Comparison of ENCODE assay signal across 8 mouse cellular contexts in the genomic region with DNA sequence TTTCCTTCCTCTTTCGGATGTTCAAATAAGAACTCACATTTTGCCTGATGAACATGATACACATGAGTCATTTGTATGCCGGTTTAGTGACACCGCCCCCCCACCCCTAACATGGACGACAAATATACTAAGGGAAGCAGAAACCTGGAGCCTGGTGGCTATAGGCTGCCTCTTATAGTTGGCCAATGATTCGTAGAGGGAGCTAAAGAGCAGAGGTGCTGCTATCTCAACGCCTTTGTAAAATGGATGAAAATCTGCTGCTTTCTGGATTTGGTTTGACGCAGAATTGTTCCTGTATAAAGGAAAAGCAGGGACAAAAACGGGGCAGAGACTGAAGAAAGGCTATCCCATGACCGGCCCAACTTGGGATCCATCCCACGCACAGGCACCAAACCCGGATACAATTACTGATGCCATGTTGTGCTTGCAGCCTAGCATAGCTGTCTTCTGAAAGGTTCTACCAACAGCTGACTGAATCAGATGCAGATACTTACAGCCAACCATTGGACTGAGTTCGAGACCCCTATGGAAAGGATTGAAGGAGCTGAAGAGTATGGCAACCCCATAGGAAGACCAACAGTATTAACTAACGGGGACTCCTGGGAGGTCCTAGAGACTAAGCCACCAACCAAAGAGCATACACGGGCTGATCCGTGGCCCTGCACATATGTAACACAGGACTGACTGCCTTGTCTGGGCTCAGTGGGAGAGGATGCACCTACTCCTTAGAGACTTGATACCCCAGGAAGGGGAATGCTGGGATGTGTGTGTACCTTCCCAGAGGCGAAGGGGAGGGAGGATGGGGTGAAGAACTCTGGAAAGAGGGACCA. TPM values are rescaled to one million over a fixed set of nuclear protein-coding genes. Genes with fewer than 3 reads are reported as not detected.
DNase-seq lines count a peak whose midpoint lies in the region; ATAC-seq lines count a peak whose summit lies in the region.

No protein-coding gene starts in this region.

- H3K36me3 ChIP-seq in kidney, embryonic 15.5 days: no peaks in the 10 kb centered on the region

- H3K9ac ChIP-seq in kidney, embryonic 15.5 days: peak overlapping the region; percentile 69; the same call in 1 of the 2 replicates

- ATAC-seq in kidney, embryonic 15.5 days (replicated peaks; ENCODE audit: low FRiP score): peak; percentile 41

- no peaks in the 10 kb centered on the region for H3K27me3 ChIP-seq in kidney, embryonic 15.5 days

- H3K4me1 ChIP-seq in kidney, embryonic 15.5 days: peaks cover 10% of the 10 kb centered on the region

- no peaks in the 10 kb centered on the region for H3K9me3 ChIP-seq in kidney, embryonic 15.5 days (replicated peaks)

- DNase-seq in right cerebral cortex, postnatal 10 days (ENCODE audit: low spot score in 2 of 2): peak; percentile 41 to 54
- no peak for DNase-seq in right cerebral cortex, postnatal 14 days
- peak; percentile 54 to 67 for DNase-seq in cerebellum, postnatal 14 days
- peak; percentile 26 to 38 for DNase-seq in heart, adult 9 months (ENCODE audit: low spot score in 2 of 2)
- peak; percentile 70 for DNase-seq in lung, postnatal 36 days
- DNase-seq in retina, postnatal 7 days (ENCODE audit: low read depth, low spot score): peak; percentile 28
- no peak for DNase-seq in urinary bladder, postnatal 4 days (ENCODE audit: low spot score in 2 of 2)

- H3K27ac ChIP-seq in kidney, embryonic 15.5 days: peak overlapping the region; percentile 100

- peak overlapping the region; percentile 73 for H3K4me3 ChIP-seq in kidney, embryonic 15.5 days (replicated peaks)

- WGBS in kidney, embryonic 15.5 days: 24% methylated on average over 16 of the region's 16 CpGs

- H3K4me2 ChIP-seq in kidney, embryonic 15.5 days: peak overlapping the region; percentile 70

RNA-seq across cellular contexts. Expression of a gene that starts 7.7 kb away (rescaled TPM):
- 6.0 and 6.3 TPM in 2 replicates for polyA plus RNA-seq in kidney, embryonic 15.5 days (2015; fragmentation: Nextera tagmentation; extraction: Ambion mirVana)

RNA-seq across cellular contexts. Expression of a gene that starts 10.5 kb away (rescaled TPM):
- polyA plus RNA-seq in kidney, embryonic 15.5 days (2015; fragmentation: Nextera tagmentation; extraction: Ambion mirVana): 7.8 and 10.4 TPM in 2 replicates

RNA-seq across cellular contexts. Expression of a gene that starts 44.0 kb away (rescaled TPM):
- polyA plus RNA-seq in kidney, embryonic 15.5 days (2015; fragmentation: Nextera tagmentation; extraction: Ambion mirVana): 1.9 and 2.1 TPM in 2 replicates

Comparison
In these comparisons a context has a peak if more than half of its experiments do, and no peak if none do; other contexts are left out.
1. DNase-seq: peak in right cerebral cortex, postnatal 10 days (2 of 2), cerebellum, postnatal 14 days (2 of 2), heart, adult 9 months (2 of 2), lung, postnatal 36 days (single experiment) and retina, postnatal 7 days (single experiment); none in right cerebral cortex, postnatal 14 days (single experiment) and urinary bladder, postnatal 4 days (0 of 2).